Mouse (Mus musculus) G1E (cell line): ENCODE measurements around the gene Enox1. TPM values are rescaled to one million over a fixed set of nuclear protein-coding genes. Genes with fewer than 3 reads are reported as not detected.

ENCODE experiments used
- ATAC-seq: 2 replicates; pipeline ENCODE4 v1.8.0; 2016; ENCODE audit warnings: mild to moderate bottlenecking; ENCODE audit not compliant: insufficient number of reproducible peaks, poor library complexity, low FRiP score, severe bottlenecking; ENCODE audit errors: extremely low read depth
- DNase-seq: peaks from one replicate; pipeline ENCODE4 v3.0.0; 2012; ENCODE audit warnings: low spot score
- H3K27me3 ChIP-seq: 2 replicates; pipeline ENCODE4 v1.6.1; 2012; ENCODE audit warnings: mild to moderate bottlenecking, low read length, inconsistent platforms; ENCODE audit not compliant: insufficient read depth
- H3K36me3 ChIP-seq: replicated peaks from 2 replicates; pipeline ENCODE3; 2012; ENCODE audit warnings: mild to moderate bottlenecking, inconsistent platforms
- H3K4me1 ChIP-seq: 2 replicates; pipeline ENCODE4 v1.6.1; 2012; ENCODE audit warnings: low read depth, low read length, inconsistent platforms, mixed read lengths; ENCODE audit not compliant: insufficient read depth
- H3K4me3 ChIP-seq: 2 replicates; pipeline ENCODE4 v1.5.1; 2012; ENCODE audit warnings: low read depth, mild to moderate bottlenecking, inconsistent platforms, low read length, moderate library complexity, mixed read lengths
- H3K9me3 ChIP-seq: replicated peaks from 2 replicates; pipeline ENCODE4 v1.6.1; 2012; ENCODE audit warnings: inconsistent platforms
- CTCF ChIP-seq: IDR thresholded peaks from 2 replicates; pipeline ENCODE4 v1.5.1; 2012; ENCODE audit warnings: low read depth, low read length, inconsistent platforms, mixed read lengths
- GATA1 ChIP-seq: IDR thresholded peaks from 2 replicates; pipeline ENCODE4 v1.6.1; 2012; ENCODE audit warnings: borderline replicate concordance, low read length, inconsistent platforms, mixed read lengths
- GATA2 ChIP-seq: IDR thresholded peaks from 2 replicates; pipeline ENCODE4 v1.6.1; 2012; ENCODE audit warnings: low read depth, low read length, inconsistent platforms, borderline replicate concordance
- POLR2AphosphoS5 ChIP-seq: IDR thresholded peaks from 2 replicates; pipeline ENCODE4 v1.6.1; 2012; ENCODE audit warnings: low read depth, low read length, inconsistent platforms; ENCODE audit not compliant: insufficient replicate concordance
- TAL1 ChIP-seq: conservative IDR thresholded peaks from 2 replicates; pipeline ENCODE4 v1.6.1; 2012; ENCODE audit warnings: low read depth, low read length, inconsistent platforms, mixed read lengths
- polyA plus RNA-seq: library from polyadenylated mRNA; stranded (reverse); fragments of >175 nt; gene quantifications from 2 replicates; pipeline ENCODE4 v1.2.3, GENCODE M21; 2012
- total RNA-seq, 2 experiments: library from RNA; stranded (forward) in 1 of 2; stranded (reverse) in 1 of 2; fragments of 200-1000 nt in 1 of 2; fragments of >200 nt in 1 of 2; fragmentation: Nextera tagmentation in 1 of 2; gene quantifications; 2 replicates each; pipeline ENCODE4 v1.2.3; 2014 to 2017

Enox1 gene
- total and polyA plus RNA-seq, 3 experiments = 0.05 TPM; not detected in 2

DNA sequence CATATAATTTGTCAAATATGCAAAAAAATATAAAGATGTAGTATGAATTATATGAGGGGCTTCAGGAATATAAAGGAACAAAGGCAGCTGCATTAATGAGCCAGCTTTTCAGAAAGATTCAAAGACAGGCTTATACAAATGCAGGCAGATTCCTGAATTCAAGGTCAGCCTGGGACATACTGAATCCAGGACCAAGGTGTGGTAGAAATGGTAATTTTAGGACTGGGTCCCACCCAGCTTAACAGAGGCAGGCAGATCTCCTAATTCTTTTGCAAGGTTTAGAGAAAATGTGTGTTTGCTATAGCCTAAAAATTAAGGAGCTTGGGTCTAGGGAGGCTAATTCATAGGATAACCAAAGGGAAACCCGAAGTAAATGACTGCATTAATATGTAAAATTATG lies 363.1 kb downstream of the Enox1 start:
- DNase-seq (no peak), ATAC-seq (no peak)
- peaks cover 64% of the 10 kb centered on the region for H3K9me3 ChIP-seq
- H3K36me3 ChIP-seq = no peaks in the 10 kb centered on the region
- no peaks in the 10 kb centered on the region for H3K27me3 ChIP-seq
- H3K4me1 ChIP-seq = no peaks in the 10 kb centered on the region
- no peak overlapping the region for H3K4me3 ChIP-seq
- TF ChIP-seq GATA1 (no peak), POLR2AphosphoS5 (no peak), CTCF (no peak), GATA2 (no peak), TAL1 (no peak)

DNA sequence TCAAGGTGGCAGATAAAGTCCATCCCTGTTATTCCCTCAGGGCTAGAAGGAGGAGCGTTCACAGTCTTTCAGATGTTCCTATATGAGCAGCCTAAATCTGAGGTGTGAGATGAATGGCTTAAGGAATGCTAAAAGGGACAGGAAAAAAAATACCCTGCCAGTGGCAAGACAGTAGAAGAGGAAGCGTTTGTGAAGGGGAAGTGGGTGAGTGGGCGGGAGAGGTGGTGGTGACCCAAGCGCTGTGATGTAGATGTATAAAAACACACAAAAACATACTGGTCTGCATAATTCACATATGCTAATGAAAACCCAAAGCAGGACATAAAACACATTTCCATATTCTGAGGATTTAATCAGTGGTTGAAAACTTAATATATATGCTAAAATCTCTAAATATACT lies 367.7 kb downstream of the Enox1 start:
- H3K9me3 ChIP-seq = peaks cover 37% of the 10 kb centered on the region
- ATAC-seq = no peak

DNA sequence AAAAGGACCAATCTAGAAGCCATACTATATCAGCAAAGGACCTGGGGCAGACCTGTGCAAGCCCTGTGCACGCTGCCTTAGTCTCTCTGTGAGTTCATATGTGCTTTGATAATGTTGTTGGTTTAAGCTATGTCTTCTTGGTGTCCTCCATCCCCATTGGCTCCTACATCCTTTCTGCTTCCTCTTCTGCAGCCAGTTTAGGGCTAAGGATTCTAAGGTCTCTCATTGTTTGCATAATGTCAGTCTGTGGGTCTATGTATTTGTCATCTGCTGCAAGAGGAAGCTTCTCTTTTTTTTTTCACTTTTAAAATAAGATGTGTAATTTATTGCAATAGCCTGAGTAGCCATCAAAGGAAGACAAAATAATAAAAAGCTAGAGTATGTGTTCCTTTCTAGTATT lies 369.7 kb downstream of the Enox1 start:
- Histone ChIP-seq H3K36me3 (no peaks in the 10 kb centered on the region), H3K27me3 (no peaks in the 10 kb centered on the region), H3K4me3 (no peak overlapping the region), H3K4me1 (no peaks in the 10 kb centered on the region), H3K9me3 (peaks cover 43% of the 10 kb centered on the region)
- no peak for ATAC-seq
- TF ChIP-seq POLR2AphosphoS5 = no peak
- no peak for DNase-seq

More for the DNA sequence above, 367.7 kb downstream of the Enox1 start:
- DNase-seq = no peak
- no peak overlapping the region for H3K4me3 ChIP-seq
- no peaks in the 10 kb centered on the region for H3K4me1 ChIP-seq
- H3K27me3 ChIP-seq = no peaks in the 10 kb centered on the region
- TF ChIP-seq GATA2 = no peak
- no peak for TF ChIP-seq POLR2AphosphoS5
- TF ChIP-seq CTCF = no peak
- no peak for TF ChIP-seq TAL1
- no peak for TF ChIP-seq GATA1
- no peaks in the 10 kb centered on the region for H3K36me3 ChIP-seq

DNA sequence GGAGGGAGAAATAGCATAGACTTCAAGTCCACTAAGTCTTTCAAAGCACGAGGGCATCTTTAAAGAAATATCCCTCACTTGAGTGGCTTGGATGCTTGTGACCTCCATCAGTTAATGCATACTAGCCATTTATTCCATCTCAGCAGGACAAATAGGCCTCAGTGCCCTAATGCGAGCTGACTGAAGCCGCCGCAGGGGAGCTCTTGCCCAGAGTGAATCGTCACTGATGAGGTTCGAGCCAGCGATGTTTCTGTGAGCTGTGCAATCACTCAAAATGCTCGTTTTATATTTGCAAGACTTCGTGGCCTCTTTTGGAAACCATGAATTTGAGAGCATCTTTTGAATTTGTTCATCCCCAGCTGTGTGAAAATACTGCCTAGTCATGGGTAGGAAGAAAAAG lies 372.6 kb downstream of the Enox1 start:
- TF ChIP-seq CTCF (no peak), GATA2 (no peak), POLR2AphosphoS5 (no peak), GATA1 (no peak), TAL1 (no peak)
- ATAC-seq (no peak), DNase-seq (no peak)
- no peak overlapping the region for H3K4me3 ChIP-seq
- no peaks in the 10 kb centered on the region for H3K27me3 ChIP-seq
- no peaks in the 10 kb centered on the region for H3K36me3 ChIP-seq
- peaks cover 39% of the 10 kb centered on the region for H3K9me3 ChIP-seq
- no peaks in the 10 kb centered on the region for H3K4me1 ChIP-seq

DNA sequence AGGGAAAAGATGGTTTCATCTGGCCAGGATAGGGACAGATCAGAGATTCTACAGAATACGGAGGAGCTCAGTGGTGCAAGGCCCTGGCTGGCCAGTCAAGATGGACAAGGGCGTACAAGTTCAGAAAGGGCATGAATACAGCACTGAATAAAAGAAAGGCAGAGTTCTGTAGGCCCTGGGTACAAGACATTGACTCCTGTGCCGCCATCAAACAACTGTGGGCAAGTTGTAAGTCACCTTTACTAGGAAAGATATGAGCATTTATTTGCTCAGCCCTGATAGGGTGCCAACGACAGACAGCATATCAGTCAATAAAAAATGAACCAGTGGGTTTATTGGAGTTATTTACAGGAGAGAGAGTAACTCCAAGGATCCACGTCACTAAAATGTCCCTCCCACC lies 373.1 kb downstream of the Enox1 start:
- TF ChIP-seq GATA2 (no peak), POLR2AphosphoS5 (no peak), CTCF (no peak), TAL1 (no peak), GATA1 (no peak)
- DNase-seq (no peak), ATAC-seq (no peak)
- Histone ChIP-seq H3K4me3 (no peak overlapping the region), H3K9me3 (peaks cover 37% of the 10 kb centered on the region), H3K36me3 (no peaks in the 10 kb centered on the region), H3K4me1 (no peaks in the 10 kb centered on the region), H3K27me3 (no peaks in the 10 kb centered on the region)

DNA sequence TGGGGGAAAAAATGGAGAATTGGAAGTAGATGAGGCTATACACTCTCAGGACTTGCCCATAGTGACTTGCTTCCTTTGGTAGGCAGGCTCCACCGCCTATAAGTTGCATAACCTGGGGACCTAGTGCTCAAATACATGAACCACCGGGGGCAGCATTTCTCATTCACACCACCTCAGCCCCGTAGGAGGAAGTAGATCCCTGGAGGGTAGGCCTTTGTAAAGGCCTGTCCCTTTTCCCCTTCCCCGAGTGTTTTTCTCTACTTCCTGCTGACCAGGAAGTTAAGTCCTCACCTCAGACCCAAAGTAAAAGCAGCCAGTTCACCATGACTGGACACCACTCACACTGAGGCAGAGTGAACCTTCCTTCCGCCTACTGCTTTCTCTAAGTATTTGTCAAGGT lies 377.1 kb downstream of the Enox1 start:
- ATAC-seq = no peak
- H3K4me1 ChIP-seq = no peaks in the 10 kb centered on the region
- H3K4me3 ChIP-seq = no peak overlapping the region
- DNase-seq = no peak
- no peaks in the 10 kb centered on the region for H3K36me3 ChIP-seq
- peaks cover 38% of the 10 kb centered on the region for H3K9me3 ChIP-seq
- no peaks in the 10 kb centered on the region for H3K27me3 ChIP-seq
- TF ChIP-seq POLR2AphosphoS5 = no peak
- no peak for TF ChIP-seq GATA2
- no peak for TF ChIP-seq GATA1
- TF ChIP-seq CTCF = no peak

DNA sequence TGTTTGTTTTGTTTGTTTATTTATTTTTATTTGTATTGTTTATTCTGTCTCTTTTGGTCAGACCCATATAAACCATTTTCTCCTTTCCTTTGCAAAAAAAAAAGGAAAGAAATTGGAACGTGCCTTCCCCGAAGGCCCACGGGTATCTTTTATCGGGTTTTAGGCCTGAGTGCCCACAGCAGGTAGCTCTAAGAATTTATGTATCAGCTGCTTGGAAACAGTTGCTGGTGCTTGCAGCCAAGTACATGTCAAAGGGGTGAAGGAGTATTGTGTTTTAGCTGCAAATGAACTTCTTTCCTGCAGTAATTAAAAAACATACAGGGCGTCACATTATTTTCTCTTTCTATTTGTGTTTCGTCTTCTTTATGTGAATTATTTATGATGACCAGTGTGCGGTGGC lies 377.6 kb downstream of the Enox1 start:
- peaks cover 36% of the 10 kb centered on the region for H3K9me3 ChIP-seq
- H3K27me3 ChIP-seq = no peaks in the 10 kb centered on the region
- ATAC-seq = no peak
- H3K4me3 ChIP-seq = no peak overlapping the region
- no peaks in the 10 kb centered on the region for H3K36me3 ChIP-seq
- no peaks in the 10 kb centered on the region for H3K4me1 ChIP-seq
- TF ChIP-seq POLR2AphosphoS5 = no peak
- TF ChIP-seq GATA2 = no peak
- no peak for TF ChIP-seq GATA1
- no peak for TF ChIP-seq CTCF
- no peak for TF ChIP-seq TAL1
- DNase-seq = no peak
